Mouse (Mus musculus) limb, embryonic 10.5 days (tissue): ENCODE results near the gene Maip1. TPM values are rescaled to one million over a fixed set of nuclear protein-coding genes. Genes with fewer than 3 reads are reported as not detected.

Experiments used
- DNase-seq: peaks from one replicate; pipeline ENCODE4 v3.0.0-alpha.2; 2017; ENCODE audit warnings: low spot score
- H3K27ac ChIP-seq: fragments of 300-500 bp; sonication (generic); 2 replicates; pipeline ENCODE4 v1.5.1; 2016; ENCODE audit warnings: mild to moderate bottlenecking
- H3K27me3 ChIP-seq: fragments of 300-500 bp; sonication (generic); 2 replicates; pipeline ENCODE4 v1.6.1; 2016; ENCODE audit warnings: low read depth, mild to moderate bottlenecking; ENCODE audit not compliant: poor library complexity, severe bottlenecking
- H3K36me3 ChIP-seq: fragments of 300-500 bp; sonication (generic); 2 replicates; pipeline ENCODE4 v1.6.1; 2016; ENCODE audit warnings: mild to moderate bottlenecking, moderate library complexity
- H3K4me1 ChIP-seq: fragments of 300-500 bp; sonication (generic); 2 replicates; pipeline ENCODE4 v1.6.1; 2016
- H3K4me3 ChIP-seq: fragments of 300-500 bp; sonication (generic); 2 replicates; pipeline ENCODE4 v1.5.1; 2016; ENCODE audit warnings: mild to moderate bottlenecking, moderate library complexity
- H3K9me3 ChIP-seq: fragments of 300-500 bp; sonication (generic); replicated peaks from 2 replicates; pipeline ENCODE4 v1.6.1; 2016; ENCODE audit warnings: mild to moderate bottlenecking
- WGBS: fragments of 180-500 bp; shearing (Covaris S2); methylation state at CpG from one replicate; pipeline ENCODE4 v1.1.7; 2016; 5-methylcytosine and 5-hydroxymethylcytosine counted together
- polyA plus RNA-seq: library from polyadenylated mRNA; unstranded; fragments of >200 nt; fragmentation: Nextera tagmentation; extraction: Ambion mirVana; gene quantifications from 2 replicates; pipeline ENCODE4 v1.2.1, GENCODE M21; 2016

The Maip1 gene
- polyA plus RNA-seq: 20.5 and 20.6 TPM in 2 replicates

- H3K4me1 ChIP-seq: peaks cover 23% of the 10 kb centered on the region
- peaks cover 27% of the 10 kb centered on the region for H3K36me3 ChIP-seq
- H3K27me3 ChIP-seq: no peaks in the 10 kb centered on the region
- peak within 1 kb of the TSS; percentile 92 for H3K4me3 ChIP-seq
- no peaks in the 10 kb centered on the region for H3K9me3 ChIP-seq
- DNase-seq: peak; percentile 85
- WGBS: under 1% methylated on average over 72 of the region's 72 CpGs
- H3K27ac ChIP-seq: peak within 1 kb of the TSS; percentile 98
These were observed at the start of gene Maip1, which contains the start of gene Tyw5 for GRCm38 (mm10) chr1:57406187-57407151. Gene Maip1 (plus strand): TSS chr1:57406328. Gene Tyw5 (minus strand): TSS chr1:57407101.

DNA sequence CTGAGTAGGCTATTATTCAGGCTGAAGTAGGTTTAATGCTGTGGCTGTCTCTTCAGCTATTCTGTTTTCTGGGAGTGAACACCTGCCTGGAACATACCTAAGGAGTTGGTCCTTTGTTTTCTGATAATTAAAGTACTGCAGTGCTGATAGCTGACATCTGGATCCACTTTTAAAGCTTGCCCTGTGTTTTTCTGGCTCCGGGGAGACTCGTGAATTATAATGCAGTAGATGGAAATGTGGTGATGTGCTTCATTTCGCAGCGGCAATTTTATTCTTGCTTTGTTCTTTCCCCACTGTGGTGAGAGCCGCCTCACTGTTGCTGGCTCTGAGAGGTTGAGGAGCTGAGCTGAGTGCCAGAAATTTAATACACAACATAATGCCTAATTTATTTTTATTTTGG lies 47.6 kb upstream of the Maip1 start:
- Histone ChIP-seq H3K9me3 (no peaks in the 10 kb centered on the region), H3K36me3 (no peaks in the 10 kb centered on the region), H3K27ac (no peak overlapping the region), H3K4me1 (0 out of 2 replicates have a peak, but pooled peaks cover 6% of the 10 kb centered on the region), H3K4me3 (no peak overlapping the region), H3K27me3 (no peaks in the 10 kb centered on the region)
- no peak for DNase-seq
- 38% methylated on average over 5 of the region's 5 CpGs for WGBS

DNA sequence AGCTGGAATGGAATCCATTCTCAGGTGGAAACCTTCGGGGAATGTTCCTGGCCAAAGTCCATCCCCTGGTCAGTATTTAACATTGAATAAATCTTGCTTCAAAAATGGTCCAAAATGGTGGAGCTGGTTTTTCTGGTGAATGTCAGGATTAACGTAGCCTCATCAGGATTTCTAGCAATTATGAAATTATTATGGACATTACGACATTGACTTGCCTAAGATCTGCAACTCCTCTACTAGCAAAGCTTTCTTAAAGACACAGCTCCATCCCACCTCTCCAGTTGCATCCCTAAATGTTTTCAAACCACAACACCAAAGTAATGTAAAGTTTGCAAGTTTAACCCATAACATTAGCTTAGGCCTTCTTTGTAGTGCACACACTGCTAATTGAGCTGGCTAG lies 38.7 kb upstream of the Maip1 start:
- Histone ChIP-seq H3K36me3 (no peaks in the 10 kb centered on the region), H3K9me3 (no peaks in the 10 kb centered on the region), H3K27me3 (no peaks in the 10 kb centered on the region), H3K4me1 (no peaks in the 10 kb centered on the region), H3K4me3 (no peak overlapping the region), H3K27ac (no peak overlapping the region)
- DNase-seq: no peak
- WGBS: 93% methylated on average over 3 of the region's 3 CpGs

- Histone ChIP-seq H3K4me3 (no peak overlapping the region), H3K27me3 (no peaks in the 10 kb centered on the region), H3K36me3 (0 out of 2 replicates have a peak, but pooled peaks cover 2% of the 10 kb centered on the region), H3K9me3 (no peaks in the 10 kb centered on the region), H3K27ac (no peak overlapping the region), H3K4me1 (no peaks in the 10 kb centered on the region)
- DNase-seq: no peak
- 84% methylated on average over 4 of the region's 4 CpGs for WGBS
These were observed 37.0 kb upstream of the Maip1 start for GRCm38 (mm10) chr1:57369111-57369510.

DNA sequence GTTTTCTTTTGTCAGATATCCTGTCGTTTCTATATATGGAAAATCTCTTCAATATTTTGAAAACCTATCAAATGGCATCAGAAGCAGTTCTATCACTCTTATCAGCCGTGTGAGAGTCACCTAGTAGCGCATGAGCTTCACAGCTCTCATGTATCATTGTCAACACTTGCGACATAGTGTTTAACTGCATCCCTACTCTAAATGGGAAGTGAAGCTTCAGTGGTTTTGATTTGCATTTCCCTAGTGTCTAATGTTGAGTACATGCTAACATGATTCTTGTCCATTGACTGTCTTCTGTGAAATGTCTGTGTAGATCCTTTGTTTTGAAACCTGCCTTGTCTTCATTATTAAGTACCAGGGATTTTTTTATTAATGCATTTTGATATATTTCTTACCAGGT lies 35.7 kb upstream of the Maip1 start:
- Histone ChIP-seq H3K27ac (no peak overlapping the region), H3K9me3 (no peaks in the 10 kb centered on the region), H3K4me1 (no peaks in the 10 kb centered on the region), H3K36me3 (0 out of 2 replicates have a peak, but pooled peaks cover 2% of the 10 kb centered on the region), H3K4me3 (no peak overlapping the region), H3K27me3 (no peaks in the 10 kb centered on the region)
- DNase-seq: no peak
- 91% methylated on average over 4 of the region's 4 CpGs for WGBS

- no peak for DNase-seq
- Histone ChIP-seq H3K4me1 (peaks cover 16% of the 10 kb centered on the region), H3K27ac (no peak overlapping the region), H3K9me3 (no peaks in the 10 kb centered on the region), H3K27me3 (no peaks in the 10 kb centered on the region), H3K36me3 (0 out of 2 replicates have a peak, but pooled peaks cover 2% of the 10 kb centered on the region), H3K4me3 (no peak overlapping the region)
- WGBS: 95% methylated on average over 2 of the region's 2 CpGs
These were observed 30.9 kb upstream of the Maip1 start for GRCm38 (mm10) chr1:57375276-57375675.

GRCm38 (mm10) chr1:57376806-57377205 lies 29.3 kb upstream of the Maip1 start:
- no peaks in the 10 kb centered on the region for H3K27me3 ChIP-seq
- peak overlapping the region; percentile 79 for H3K4me3 ChIP-seq
- H3K4me1 ChIP-seq: peaks cover 16% of the 10 kb centered on the region
- peak overlapping the region; percentile 90 for H3K27ac ChIP-seq
- no peaks in the 10 kb centered on the region for H3K9me3 ChIP-seq
- WGBS: 73% methylated on average over 6 of the region's 6 CpGs
- DNase-seq: no peak
- 0 out of 2 replicates have a peak, but pooled peaks cover 2% of the 10 kb centered on the region for H3K36me3 ChIP-seq

DNA sequence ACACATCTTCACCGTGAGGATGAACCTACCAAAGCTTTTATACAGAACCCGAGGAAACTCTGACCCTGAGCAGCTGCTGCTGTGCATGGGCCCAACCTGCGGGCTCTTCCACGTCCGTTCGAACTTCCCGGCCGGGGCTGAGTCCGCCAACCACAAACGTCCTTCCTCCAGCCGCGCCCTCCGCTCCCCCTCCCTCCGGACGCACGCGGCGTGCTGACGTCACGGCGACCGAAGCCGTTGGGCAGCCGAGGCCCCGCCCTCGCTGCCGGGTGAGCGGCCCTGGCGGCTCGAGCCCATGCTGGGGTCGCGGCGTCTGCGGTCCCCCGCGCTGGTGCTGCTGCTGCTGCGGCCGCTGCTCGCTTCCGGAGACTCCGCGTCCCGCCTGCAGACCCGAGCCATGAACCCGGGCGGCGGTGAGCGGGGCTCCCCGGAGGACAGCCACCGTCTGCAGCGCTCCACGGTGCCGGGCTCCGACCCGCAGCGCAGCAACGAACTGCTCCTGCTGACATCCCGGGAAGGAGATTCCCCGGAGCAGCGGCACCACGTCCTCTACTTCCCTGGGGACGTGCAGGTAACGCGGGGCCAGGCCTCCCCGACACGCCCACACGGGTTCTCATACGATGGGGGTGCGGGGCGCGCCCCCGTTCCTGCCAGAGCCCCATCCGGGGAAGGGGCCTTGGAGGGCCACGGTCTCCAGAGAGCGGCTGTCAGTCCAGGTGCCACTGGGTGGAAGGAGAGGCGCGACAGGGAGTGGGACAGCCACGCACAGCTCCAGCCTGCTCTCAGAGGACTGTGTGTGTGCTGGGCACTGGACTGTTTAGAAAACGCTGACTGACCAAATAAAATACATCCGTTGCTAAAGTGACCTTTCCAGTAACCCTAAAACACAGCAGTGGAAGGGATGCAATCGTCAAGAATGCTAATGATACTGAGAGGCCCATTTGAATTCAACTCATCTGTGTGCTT lies 28.5 kb upstream of the Maip1 start, which contains the start of gene 1700066M21Rik:
Gene 1700066M21Rik, plus strand, starts transcription at position 245 of the 966 bp plus-strand sequence.
- Histone ChIP-seq H3K9me3 (no peaks in the 10 kb centered on the region), H3K36me3 (0 out of 2 replicates have a peak, but pooled peaks cover 2% of the 10 kb centered on the region), H3K4me1 (peaks cover 16% of the 10 kb centered on the region), H3K4me3 (peak within 1 kb of the TSS; percentile 79), H3K27me3 (no peaks in the 10 kb centered on the region), H3K27ac (peak within 1 kb of the TSS; percentile 90)
- DNase-seq: peak; percentile 99
- WGBS: under 1% methylated on average over 70 of the region's 81 CpGs

GRCm38 (mm10) chr1:57386519-57386918 lies 19.6 kb upstream of the Maip1 start:
- no peak for DNase-seq
- Histone ChIP-seq H3K36me3 (peaks cover 37% of the 10 kb centered on the region), H3K27me3 (no peaks in the 10 kb centered on the region), H3K4me1 (no peaks in the 10 kb centered on the region), H3K27ac (no peak overlapping the region), H3K4me3 (no peak overlapping the region), H3K9me3 (no peaks in the 10 kb centered on the region)

GRCm38 (mm10) chr1:57387876-57388275 lies 18.3 kb upstream of the Maip1 start:
- Histone ChIP-seq H3K4me1 (no peaks in the 10 kb centered on the region), H3K4me3 (no peak overlapping the region), H3K9me3 (no peaks in the 10 kb centered on the region), H3K36me3 (peaks cover 49% of the 10 kb centered on the region), H3K27ac (no peak overlapping the region), H3K27me3 (no peaks in the 10 kb centered on the region)
- WGBS: 91% methylated on average over 2 of the region's 2 CpGs
- no peak for DNase-seq

DNA sequence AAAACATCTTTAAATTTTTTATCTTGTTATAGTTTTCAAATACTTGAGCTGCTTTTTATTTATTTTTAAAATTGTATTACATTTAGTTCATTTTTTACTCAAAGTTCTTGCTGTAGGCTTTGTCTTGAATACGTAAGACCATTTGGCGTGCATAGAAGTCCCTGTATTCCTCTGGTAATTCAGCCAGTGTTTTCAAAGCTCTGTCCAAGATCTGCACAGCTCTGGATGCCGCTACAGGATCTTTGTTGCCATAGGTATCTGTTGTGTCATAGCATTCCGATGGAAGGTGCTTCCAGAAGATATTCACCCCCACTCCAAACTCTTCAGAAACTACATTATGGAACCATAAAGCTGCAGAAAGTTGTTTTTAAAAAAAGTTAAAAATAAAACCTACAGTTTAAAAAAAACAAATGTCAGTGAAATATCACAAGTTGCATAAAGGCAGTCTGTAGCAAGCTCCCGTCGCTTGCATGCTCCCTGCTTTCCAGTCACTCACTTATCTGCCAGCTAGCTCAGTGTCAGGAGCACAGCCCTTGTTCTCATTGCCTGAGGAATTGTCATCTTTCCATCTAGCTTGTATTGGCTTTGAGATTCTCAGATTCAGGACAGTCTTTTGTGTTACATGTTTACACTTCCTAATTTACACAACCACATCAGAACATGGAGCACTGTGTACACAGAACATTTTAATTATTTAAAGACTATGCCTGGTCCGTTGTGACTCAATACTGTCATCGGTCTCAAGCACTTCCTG lies 17.5 kb upstream of the Maip1 start:
- no peak for DNase-seq
- Histone ChIP-seq H3K4me1 (no peaks in the 10 kb centered on the region), H3K27ac (no peak overlapping the region), H3K36me3 (peaks cover 56% of the 10 kb centered on the region), H3K4me3 (no peak overlapping the region), H3K27me3 (no peaks in the 10 kb centered on the region), H3K9me3 (no peaks in the 10 kb centered on the region)
- 92% methylated on average over 8 of the region's 8 CpGs for WGBS
